Mouse (Mus musculus): ENCODE data around the gene Srsf10.
A peak's percentile ranks its signal among the peaks of the same experiment; 100 is the strongest.

Srsf10 gene

DNA sequence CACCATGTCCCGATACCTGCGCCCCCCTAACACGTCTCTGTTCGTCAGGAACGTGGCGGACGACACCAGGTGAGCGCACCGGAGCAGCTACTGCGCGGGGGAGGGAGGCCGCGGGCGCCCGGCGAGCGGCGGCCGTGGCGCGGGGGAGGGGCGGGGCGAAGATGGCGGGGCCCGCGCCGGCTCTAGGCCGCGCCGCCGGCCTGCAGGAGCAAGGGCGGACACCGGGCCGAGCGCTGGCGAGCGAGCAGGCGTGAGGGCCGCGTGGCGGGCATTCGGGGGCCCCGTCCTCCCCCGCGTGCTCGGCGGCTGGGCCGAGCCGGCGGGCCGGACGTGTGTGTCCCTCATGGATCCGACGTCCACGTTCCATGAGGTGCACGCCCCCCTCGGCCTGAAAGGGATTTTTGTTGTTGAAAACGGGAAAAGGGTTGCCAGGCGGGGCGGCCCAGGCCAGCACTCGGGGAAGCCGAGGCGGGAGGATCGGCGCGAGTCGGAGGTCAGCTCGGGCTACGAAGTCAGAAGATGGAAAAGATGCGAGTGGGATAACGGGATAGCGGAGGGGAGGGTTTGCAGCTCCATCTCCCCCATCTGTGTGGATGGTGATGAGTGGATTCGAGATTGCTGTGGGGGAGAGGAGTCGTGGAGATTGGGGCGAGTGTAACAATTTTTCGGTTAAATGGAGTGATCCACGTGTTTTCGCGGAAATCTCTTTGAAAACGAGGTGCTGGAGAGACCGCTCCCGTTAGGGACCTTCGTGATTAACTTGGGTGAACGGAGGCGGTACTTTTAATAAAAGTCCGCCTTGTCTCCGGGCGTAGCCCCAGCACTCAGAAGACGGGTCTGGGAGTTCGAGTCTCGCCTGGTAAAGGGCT is 910 bp downstream of the Srsf10 start:
- peak; percentile 81 for DNase-seq

DNA sequence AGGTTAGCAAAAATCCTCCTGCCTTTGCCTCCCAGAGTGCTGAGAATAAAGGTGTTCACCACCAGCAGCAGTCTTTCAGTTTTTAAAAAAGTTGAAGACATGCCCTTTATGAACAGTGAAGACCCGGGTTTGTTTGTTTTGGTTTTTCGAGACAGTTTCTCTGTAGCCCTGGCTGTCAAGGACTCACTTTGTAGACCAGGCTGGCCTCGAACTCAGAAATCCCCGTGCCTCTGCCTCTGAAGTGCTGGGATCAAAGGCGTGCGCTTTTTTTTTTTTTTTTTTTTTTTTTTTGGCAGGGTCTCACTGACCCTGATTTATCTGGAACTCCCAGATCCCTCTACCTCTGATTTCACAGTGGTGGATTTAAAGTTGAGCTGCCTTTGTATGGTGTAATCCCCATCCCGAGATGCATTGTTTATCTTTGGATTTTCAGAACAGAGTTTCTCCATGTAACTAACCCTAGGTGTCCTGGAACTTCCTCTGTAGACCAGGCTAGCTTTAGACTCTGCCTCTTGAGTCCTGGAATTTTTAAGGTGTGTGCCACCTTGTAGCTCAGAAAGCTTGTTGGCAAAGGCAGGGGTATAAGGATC is 2.1 kb downstream of the Srsf10 start:
- no peak for DNase-seq

DNA sequence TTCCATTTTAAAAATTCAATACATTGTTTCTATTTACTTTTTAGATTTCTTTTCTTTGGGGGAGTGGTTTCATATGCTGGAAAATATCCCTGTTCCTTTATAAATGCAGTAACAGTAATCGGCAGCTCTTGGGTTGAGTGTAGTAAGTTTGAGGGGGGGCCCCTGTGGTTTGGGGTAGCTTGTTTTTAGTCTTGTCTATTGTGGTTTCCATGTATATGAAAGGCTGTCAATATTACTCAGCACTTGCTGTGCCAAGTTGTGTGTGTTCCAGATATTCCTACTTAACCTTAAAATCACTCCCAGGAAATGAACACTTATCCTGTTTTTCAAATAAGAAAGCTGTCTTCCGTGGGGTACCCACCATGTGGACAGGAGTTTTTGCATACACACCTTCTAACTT is 13.4 kb downstream of the Srsf10 start:
- peak; percentile 47 for DNase-seq

DNA sequence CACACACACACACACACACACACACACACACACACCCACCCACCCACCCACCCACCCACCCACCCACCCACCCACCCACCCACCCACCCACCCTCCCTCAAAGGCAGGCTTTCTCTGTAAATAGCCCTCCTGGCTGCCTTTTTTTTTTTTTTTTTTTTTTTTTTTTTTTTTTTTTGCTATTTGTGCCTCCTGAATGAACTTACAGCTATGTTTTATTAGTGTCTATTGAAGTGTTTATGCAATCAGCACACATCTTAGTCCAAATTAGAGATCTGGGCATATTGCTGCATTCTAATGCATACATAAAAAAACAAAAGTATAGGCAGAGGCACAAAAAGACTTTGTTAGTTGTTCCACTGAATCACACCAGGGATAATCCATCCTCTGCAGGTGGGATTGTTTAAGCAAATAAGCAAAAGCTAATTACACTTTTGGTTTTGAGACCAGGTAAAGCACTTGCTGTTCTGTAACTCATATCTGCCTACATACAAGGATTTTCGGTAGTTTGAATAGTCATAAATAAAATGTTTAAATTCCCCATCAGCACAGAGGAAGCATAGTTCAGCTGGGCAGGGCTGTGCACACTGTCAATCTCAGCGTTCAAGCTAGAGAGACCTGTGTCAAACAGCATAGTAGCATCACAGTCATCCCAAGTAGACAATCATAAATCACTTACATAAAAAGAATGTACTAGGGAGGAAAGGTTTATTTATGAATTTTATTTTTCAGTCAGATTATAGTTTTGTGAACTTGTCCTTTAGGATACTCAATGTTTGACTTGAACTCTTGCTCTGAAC is 14.9 kb downstream of the Srsf10 start:
- no peak for DNase-seq

DNA sequence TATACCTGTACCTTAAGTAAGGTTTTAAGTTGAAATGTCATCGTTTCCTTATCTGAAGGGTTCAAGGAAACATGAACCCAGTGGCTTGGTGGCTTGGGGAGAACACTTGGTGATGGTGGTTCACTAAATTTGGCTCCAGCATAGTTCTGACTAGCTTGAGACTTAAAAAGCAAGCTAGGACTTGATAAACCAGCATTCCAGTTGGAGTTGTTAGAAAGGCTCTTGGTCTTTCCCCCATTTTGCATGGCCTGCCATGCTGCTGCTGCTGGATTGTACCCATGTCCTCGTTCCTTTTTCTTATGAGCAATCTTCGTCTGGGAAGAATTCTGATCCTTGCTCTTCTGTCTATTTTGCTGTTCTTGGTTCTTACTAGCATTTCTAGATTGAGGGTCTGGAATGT is 16.5 kb downstream of the Srsf10 start:
- DNase-seq = no peak

DNA sequence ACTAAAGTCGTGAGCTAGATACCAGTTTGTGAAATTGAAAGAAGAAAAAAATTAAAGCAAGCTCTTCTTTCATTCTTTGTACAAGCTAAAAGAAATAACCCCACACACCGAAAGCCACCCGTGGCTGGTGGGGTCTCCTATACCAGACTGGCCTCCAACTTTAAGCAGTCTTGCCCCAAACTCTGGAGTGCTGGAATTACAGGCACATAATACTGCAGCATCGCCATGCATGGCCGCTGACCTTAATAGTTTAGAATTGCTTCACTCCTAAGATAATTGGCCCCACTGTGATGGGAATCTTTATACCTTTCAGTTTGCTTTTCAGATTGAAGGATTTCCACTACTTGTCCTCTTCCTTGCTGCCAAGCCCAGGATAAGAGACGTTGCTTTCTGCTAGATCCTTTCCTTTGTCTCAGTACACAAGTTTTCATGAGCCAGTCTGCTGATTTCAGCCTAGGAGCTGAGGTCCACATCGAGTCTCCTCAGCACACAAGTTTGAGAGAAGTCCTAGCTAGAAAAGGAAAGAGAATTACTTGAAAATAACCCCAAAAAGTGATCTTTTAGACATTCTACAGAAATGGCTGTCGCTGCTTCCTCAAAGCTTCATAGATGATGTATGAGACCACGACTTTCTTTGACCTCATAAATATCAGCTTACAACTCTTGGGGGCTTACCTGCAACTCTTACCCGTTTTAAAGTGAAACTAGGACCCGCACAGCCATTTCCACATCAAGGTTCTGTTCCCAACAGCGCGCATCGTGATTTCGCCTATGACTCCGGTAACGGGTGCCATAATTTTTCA is 17.2 kb downstream of the Srsf10 start:
- no peak for DNase-seq

DNA sequence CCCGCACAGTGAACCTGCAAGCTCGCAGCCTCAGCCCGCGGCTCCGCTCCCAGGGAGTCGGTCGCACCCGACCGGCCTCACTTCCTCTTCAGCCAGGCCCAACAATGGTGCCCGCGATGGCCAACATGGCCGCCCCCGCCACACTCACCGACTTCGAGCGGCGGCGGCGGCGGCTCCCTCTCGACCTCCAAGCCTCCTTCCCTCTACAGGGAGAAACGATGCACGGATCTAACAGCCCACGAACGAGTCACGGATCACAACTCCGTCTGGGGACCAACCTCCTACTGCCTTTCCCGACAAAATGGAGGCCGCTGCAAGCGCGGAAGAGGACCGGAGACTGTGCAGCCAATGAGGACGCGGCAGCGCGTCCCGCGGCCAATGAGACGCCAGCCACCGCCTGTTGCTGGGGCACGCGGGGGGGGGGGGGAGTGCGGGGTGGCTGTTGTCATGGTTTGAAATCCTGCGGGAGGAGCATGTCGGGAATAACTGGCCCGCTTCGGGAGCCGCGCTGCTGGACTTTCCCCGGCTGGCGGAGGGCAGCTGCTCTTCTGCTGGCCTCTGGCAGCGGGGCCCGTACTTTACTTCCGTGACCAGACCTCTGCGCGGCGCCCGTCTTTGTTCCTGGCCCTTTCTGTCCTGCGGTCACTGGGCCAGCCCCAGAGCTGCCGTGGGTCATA is 18.1 kb downstream of the Srsf10 start, which contains the start of gene Pnrc2:
Gene Pnrc2 (minus strand): TSS at position 325 of the 677 bp plus-strand sequence.
- DNase-seq = peak; percentile 92

DNA sequence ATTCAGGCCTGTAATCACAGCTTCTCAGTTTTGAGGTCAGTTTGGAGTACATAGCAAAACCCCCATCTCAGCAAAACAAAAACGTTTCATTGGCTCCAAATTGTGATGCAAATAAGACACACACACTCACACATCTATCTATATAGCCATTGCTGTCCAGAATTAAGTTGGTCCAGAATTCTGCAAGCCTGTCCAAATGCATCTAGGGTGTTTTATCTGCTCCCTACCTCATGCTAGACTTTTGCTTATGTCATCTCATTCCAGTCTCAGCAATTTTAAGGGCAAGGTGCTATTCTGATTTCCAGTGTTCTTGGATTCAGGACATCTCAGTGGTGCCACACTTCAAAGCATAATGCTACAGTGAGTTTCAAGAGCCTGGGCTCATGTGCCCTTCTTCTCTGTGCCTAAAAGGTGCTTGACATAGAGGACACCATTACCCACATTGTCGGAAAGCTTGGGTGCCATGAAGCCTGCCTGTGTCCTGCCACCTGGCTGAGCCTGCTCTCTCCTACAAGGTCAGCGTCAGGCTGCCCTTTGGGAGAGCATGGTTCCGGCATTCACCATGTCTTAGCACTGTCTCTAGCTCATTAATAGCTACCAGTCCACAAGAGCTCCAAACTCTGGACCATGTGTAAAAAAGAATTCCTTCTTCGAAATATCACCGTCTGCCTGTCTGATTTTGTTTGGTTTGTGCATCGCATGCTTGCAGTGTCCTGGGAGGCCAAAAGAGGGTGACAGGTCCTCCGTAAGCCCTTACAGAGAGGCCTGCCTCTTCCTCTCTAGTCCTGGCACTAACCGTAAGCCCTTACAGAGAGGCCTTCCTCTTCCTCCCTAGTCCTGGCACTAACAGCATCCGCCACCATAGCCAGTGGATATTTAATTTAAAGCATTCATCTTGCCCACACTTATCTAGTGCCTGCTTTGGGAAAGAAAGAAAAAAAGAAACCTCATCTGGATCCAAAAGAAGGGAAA is 19.3 kb downstream of the Srsf10 start:
- no peak for DNase-seq

DNA sequence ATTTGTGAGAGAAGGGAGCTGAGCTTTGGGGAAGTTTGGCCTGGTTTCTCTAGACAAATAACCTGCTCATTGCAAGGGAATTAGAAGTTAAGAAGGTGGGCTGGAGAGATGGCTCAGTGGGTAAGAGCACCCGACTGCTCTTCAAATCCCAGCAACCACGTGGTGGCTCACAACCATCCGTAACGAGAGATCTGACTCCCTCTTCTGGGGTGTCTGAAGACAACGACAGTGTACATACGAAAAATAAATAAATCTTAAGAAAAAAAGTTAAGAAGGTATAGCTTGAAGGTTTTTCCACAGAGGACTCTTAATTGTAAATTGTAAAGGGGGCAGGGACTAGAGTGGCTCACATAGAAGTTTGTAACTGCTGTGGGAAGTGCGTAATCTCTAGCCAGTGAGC is 20.0 kb downstream of the Srsf10 start:
- peak; percentile 26 for DNase-seq

DNA sequence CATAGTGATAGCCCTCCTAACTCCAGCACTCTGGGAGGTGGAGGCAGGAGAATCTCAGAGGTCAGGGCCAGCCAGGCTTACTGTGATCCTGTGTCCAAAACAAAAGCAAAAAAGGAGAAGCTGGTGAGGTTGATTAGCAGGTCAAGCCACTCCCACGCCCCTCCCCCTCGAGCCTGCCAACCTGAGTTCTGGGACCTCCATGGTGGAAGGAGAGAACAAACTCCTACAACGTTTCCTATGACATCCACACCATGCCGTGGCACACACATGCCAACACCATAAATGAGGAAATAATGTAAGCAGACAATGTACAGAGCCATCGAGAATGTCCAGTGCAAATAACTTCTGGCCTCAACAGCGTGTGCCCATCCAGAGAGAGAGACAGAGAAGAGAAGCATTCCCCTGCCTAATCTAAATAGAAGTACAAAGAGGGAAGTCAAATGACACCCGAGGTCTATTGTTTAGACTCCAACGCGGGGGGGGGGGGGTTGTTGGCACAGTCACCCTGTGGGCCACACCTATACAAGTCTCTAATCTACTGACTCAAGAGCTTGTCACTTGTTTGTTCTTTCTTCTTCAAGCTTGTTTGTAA is 20.5 kb downstream of the Srsf10 start:
- peak; percentile 85 for DNase-seq

DNA sequence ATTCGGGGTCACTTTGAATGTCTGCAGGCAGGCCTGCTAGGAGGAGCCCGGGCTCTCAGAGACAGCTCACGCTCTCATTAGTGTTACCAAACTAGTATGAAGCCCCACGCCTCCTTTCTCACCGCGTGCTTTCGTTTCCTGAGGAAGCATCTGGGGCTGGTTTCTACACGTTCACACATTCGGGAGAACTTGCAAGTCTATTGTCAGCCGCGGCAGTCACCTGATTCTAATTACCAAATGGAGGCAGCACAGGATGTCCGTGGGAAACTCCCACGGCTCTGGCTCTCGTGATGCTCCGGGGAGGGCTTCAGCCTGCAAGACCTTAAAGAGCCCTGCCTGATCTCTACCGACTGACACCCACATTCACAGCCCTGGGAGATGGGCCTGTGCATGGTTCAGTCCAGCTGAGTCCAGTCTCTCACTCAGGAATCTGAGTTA is 21.1 kb downstream of the Srsf10 start:
- peak; percentile 92 for DNase-seq

DNA sequence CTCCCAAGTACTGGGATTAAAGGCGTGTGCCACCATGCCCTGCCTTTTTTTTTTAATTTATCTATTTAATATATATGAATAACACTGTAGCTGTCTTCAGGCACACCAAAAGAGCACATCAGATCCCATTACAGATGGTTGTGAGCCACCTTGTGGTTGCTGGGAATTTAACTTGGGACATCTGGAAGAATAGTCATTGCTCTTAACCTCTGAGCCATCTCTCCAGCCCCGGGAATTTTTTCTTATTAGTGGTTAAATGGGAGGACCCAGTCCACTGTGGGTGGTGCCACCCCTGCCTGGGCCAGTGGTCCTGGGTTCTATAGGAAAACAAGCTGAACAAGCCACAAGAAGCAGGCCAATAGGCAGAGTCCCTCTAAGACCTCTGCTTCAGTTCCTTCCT is 22.2 kb downstream of the Srsf10 start:
- DNase-seq = peak; percentile 76

DNA sequence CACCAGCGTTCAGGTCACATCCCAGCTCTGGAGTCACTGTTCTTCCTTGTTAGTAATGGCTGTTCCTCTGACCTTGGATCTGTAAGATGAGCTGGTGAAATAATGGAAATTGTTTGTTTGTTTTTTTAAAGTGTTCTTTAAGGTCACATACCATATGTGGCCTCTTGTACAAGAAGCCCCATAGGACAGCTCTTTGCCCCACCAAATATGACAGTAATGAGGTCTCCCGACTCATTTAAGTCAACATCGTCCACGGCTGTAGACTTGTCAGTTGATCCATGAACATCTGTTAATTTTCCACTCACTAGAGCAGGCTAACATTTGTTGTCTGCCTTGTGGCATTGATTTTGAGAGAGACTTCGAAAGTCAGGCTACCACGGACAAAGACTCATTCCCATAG is 23.5 kb downstream of the Srsf10 start:
- DNase-seq = no peak

DNA sequence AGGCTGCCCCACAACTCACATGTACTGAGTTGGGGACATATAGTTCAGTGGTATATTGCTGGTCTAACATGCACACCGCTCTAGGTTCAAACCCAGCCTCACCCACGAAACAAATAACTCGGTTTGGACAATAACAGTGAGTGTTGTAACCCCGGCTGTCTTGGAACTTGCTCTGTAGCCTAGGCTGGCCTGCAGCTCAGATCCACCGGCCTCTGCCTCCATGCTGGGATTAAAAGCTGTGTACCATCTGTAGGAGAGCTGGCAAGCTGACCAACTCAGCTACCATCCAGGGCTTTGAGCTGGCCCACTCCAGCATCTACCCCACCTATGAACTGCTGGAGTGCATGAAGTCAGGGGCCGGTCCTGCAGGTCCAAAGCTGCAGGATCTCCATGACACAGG is 24.5 kb downstream of the Srsf10 start:
- DNase-seq = no peak

DNA sequence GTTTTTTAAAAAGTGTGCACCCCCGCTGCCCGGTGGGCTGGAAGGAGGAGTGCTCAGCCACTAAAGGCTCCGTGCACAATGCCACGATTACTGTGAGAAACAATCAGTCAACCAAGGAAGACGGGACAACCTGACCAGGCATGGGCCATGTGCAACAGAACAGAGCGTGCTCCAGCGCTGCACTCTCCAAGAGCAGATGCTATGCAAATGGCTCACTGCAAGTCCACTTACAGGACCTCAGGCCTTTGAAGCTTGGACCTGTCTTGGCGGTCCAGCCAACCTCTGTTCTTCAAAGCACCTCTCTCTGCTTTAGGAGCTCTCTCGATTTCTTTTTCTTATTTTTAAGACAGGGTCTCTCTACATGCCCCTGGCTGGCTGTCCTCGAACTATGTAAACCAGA is 25.0 kb downstream of the Srsf10 start:
- no peak for DNase-seq

DNA sequence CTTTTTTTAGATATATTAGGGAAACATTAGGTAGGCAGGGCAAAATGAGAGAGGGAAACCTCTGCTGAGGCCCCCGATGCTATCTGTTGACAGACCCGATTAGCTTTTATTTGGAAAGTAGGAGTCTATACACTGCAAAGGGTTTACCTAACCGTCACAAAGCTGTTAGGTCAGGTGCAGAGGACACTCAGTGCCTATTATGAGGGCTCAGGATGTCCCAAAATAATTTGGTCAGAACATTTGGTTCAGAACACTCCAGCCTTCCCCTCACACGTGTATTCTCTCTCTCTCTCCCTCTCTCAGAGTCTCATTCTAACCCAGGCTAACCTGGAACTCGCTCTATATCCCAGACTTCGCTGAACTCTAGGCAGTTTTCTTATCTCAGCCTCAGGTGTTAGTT is 26.5 kb downstream of the Srsf10 start:
- no peak for DNase-seq

DNA sequence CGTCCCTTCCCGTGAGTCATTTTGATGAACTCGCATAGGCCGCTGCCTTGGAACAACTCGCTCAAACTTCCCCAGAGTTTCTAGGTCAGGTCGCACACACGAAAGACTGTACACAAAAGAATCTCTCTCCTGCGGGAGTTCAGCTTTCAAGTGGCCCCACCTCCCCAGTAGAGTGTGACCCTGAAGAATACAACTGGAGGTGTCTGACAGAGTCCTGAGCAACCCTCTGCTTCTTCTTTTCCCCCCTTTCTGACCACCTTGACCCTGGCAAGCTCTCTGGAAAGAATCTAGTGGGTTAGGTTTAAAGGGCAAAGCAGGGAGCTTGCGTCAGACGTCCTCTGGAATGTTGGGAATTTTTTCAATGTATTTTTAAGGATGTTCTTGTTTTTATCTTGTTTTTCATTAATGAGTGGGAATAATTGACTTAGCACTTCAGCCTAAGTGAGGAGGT is 27.9 kb downstream of the Srsf10 start:
- no peak for DNase-seq

DNA sequence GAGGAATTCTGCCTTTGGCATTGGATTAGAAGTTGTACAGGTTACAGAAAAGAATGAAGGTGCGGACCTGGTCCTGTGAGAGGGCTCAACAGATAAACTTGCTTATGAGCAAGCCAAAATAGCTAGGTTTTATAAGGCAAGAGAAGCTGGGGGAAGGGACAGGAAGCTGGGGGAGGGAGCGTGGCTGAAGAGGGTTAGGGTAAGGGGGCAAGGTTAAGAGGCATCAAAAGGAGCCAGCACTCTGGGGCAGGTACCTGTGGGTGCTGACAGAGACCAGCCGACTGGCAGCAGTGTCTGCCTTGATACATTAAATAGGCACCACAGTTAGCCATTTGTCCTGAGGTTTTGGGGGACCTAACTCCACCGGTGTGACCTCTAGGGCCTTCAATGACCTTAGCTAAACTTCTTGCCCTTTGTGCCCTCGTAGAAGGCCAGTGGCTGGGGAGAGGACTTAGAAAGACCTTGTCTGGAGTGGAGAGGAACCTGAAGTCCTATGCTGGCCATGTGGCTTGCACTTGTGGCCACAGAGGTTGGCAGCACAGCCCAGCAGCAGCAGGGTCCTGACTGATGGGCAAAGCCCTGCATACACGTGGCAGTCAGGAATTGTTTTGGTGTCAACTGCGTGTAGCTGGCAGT is 28.5 kb downstream of the Srsf10 start:
- DNase-seq = no peak

DNA sequence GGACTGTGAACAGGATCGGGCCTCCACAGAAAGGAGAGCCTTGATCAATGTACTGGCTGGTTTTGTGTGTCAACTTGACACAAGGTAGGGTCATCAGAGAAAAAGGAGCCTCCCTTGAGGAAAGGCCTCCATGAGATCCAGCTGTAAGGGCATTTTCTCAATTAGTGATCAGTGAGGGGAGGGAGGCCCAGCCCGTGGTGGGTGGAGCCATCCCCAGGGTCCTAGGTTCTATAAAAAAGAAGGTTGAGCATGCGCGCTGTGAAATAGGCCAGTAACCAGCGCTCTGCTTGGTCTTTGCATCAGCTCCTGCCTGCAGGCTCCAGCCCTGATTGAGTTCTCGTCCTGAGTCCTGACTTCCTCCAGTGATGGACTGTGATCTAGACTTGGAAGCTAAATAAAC is 29.0 kb downstream of the Srsf10 start:
- no peak for DNase-seq

DNA sequence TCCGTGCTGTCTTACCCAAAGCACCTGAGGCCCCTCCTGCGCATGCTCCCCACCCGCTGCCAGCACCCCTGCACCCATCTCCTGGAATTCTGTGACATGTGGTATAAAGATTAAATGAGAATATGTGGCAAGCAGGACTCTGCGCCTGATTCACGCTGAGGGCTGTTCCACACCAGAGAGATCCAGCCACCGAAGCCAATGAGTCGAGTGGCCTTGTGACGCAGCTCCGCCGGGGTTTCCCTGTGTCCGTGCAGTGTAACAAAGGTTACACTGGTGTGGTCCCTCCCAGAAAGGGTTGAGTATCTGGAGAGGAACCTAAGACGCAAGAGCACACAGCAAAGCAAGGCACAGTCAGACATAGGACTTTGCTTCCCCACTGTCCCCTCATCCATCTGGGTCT is 30.1 kb downstream of the Srsf10 start:
- no peak for DNase-seq

Measured in lung, postnatal 36 days (tissue).